Mouse (Mus musculus) stomach, embryonic 14.5 days (tissue): ENCODE data around the gene Gnptg. TPM values are rescaled to one million over a fixed set of nuclear protein-coding genes. Genes with fewer than 3 reads are reported as not detected.

Experiments used
- ATAC-seq: fragments of 200-750 bp; cut with Nextera tagmentation; 2 replicates; pipeline ENCODE4 v1.8.0; 2017; ENCODE audit warnings: low read depth, moderate TSS enrichment; ENCODE audit not compliant: insufficient number of reproducible peaks, insufficient read depth, low FRiP score
- H3K27ac ChIP-seq: fragments of 300-500 bp; sonication (generic); 2 replicates; pipeline ENCODE4 v1.5.1; 2014; ENCODE audit warnings: mild to moderate bottlenecking, low read length, moderate library complexity, mixed read lengths
- H3K27me3 ChIP-seq: fragments of 300-500 bp; sonication (generic); 2 replicates; pipeline ENCODE4 v1.6.1; 2014; ENCODE audit warnings: low read length, control low read depth, mixed read lengths; ENCODE audit not compliant: control insufficient read depth, insufficient read depth
- H3K36me3 ChIP-seq: fragments of 300-500 bp; sonication (generic); 2 replicates; pipeline ENCODE4 v1.6.1; 2014; ENCODE audit warnings: mild to moderate bottlenecking, control low read depth, low read length, moderate library complexity, mixed read lengths; ENCODE audit not compliant: control insufficient read depth, insufficient read depth
- H3K4me1 ChIP-seq: fragments of 300-500 bp; sonication (generic); 2 replicates; pipeline ENCODE4 v1.6.1; 2014; ENCODE audit warnings: low read length, control low read depth, mixed read lengths; ENCODE audit not compliant: control insufficient read depth, insufficient read depth
- H3K4me2 ChIP-seq: fragments of 300-500 bp; sonication (generic); replicated peaks from 2 replicates; pipeline ENCODE4 v1.6.1; 2014; ENCODE audit warnings: low read depth, low read length, control low read depth
- H3K4me3 ChIP-seq: fragments of 300-500 bp; sonication (generic); 2 replicates; pipeline ENCODE4 v1.5.1; 2014; ENCODE audit warnings: low read depth, low read length, control low read depth
- H3K9ac ChIP-seq: fragments of 300-500 bp; sonication (generic); replicated peaks from 2 replicates; pipeline ENCODE4 v1.6.1; 2014; ENCODE audit warnings: low read depth, mild to moderate bottlenecking, control low read depth, low read length, moderate library complexity, mixed read lengths
- H3K9me3 ChIP-seq: fragments of 300-500 bp; sonication (generic); 2 replicates; pipeline ENCODE4 v1.6.1; 2016; ENCODE audit warnings: low read depth, low read length, control low read depth; ENCODE audit not compliant: control insufficient read depth
- WGBS: fragments of 180-500 bp; shearing (Covaris S2); extraction: QIAGEN DNeasy Blood & Tissue Kit; methylation state at CpG from one replicate; pipeline ENCODE4 v1.1.7; 2014; 5-methylcytosine and 5-hydroxymethylcytosine counted together
- polyA plus RNA-seq: library from polyadenylated mRNA; unstranded; fragments of >200 nt; fragmentation: Nextera tagmentation; extraction: Ambion mirVana; gene quantifications from 2 replicates; pipeline ENCODE4 v1.2.1, GENCODE M21; 2014

Gnptg gene
- 44.3 and 44.4 TPM in 2 replicates for polyA plus RNA-seq

GRCm38 (mm10) chr17:25239695-25240636, at the start of gene Gnptg, which contains the start of gene Tsr3:
Gnptg (minus strand) TSS chr17:25240124.
Tsr3 (plus strand) TSS chr17:25240170.
- Histone ChIP-seq H3K4me3 (peak within 1 kb of the TSS; percentile 91), H3K27me3 (no peaks in the 10 kb centered on the region), H3K27ac (peak within 1 kb of the TSS; percentile 82; the same call in 1 of the 2 replicates), H3K4me2 (peak within 1 kb of the TSS; percentile 73), H3K9me3 (no peaks in the 10 kb centered on the region), H3K36me3 (peaks cover 25% of the 10 kb centered on the region), H3K9ac (peak within 1 kb of the TSS; percentile 94), H3K4me1 (0 out of 2 replicates have a peak, but pooled peaks cover 14% of the 10 kb centered on the region)
- WGBS, result under 1% methylated on average over 80 of the region's 80 CpGs
- ATAC-seq, result peak; percentile 80

DNA sequence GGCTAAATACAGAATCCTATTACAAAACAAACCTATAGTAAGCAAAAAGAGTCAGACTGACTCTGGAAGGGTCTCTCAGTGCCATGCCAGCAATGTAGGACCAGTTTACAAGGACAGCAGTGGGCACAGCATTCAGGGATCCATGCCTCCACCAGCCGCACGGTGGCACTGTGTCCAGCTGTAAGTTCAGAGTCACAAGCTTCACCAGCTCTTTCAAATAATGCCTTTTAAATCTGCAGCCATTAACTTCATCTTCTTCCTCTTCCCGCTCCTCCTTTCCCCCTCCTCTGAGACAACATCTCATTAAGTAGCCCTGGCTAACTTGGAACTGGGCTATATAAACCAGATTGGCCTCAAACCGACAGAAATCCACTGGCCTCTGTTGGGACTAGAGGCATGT, 48.9 kb upstream of the Gnptg start:
- WGBS, result 16% methylated on average over 4 of the region's 4 CpGs
- H3K4me1 ChIP-seq, result no peaks in the 10 kb centered on the region
- no peak overlapping the region for H3K9ac ChIP-seq
- no peaks in the 10 kb centered on the region for H3K36me3 ChIP-seq
- no peak overlapping the region for H3K4me2 ChIP-seq
- H3K4me3 ChIP-seq, result no peak overlapping the region
- no peaks in the 10 kb centered on the region for H3K9me3 ChIP-seq
- no peak for ATAC-seq
- no peaks in the 10 kb centered on the region for H3K27me3 ChIP-seq
- H3K27ac ChIP-seq, result no peak overlapping the region

DNA sequence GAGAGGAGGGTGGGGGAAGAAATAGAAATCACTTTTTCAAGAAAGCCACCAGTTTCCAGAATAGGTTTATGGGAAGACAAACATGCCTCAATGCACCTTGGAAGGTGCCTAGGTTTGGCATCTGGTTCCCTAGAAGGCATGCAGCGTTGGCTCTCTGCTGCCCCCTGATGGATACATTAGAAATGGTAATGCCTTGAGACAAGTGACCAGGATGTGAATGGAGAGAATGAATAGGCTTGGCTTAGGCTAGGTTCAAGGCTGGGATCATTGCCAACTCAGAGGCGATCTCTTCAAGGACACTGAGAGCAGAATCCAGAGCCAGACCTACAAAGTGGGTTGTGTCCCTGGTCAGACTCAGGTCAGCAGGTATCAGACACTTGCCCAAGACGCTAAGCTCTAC, 45.1 kb upstream of the Gnptg start:
- 17% methylated on average over 3 of the region's 3 CpGs for WGBS
- Histone ChIP-seq H3K36me3 (no peaks in the 10 kb centered on the region), H3K27ac (no peak overlapping the region), H3K4me2 (no peak overlapping the region), H3K9me3 (no peaks in the 10 kb centered on the region), H3K4me3 (no peak overlapping the region), H3K9ac (no peak overlapping the region), H3K4me1 (no peaks in the 10 kb centered on the region), H3K27me3 (no peaks in the 10 kb centered on the region)
- ATAC-seq, result no peak

DNA sequence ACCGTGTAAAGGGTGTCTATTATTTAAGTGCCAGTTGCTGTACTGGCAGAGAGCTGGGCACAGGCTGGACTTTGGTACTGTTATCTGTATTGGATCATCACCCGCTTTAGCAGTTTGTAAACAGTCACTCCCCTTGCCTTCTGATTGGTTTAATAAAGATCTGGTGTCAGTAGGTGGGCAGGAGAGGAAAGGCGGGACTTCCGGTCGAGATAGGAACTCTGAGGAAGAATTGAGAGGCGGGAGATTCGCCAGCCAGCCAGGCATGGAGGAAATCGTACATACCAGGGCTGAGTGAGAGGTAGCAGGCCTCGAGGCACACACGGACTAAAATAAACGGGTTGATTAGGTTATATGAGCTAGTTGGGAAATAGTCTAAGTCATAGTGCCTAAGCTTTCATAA, 42.2 kb upstream of the Gnptg start:
- H3K4me3 ChIP-seq, result no peak overlapping the region
- no peaks in the 10 kb centered on the region for H3K4me1 ChIP-seq
- H3K4me2 ChIP-seq, result no peak overlapping the region
- no peak overlapping the region for H3K9ac ChIP-seq
- no peaks in the 10 kb centered on the region for H3K36me3 ChIP-seq
- no peak for ATAC-seq
- WGBS, result 28% methylated on average over 11 of the region's 11 CpGs
- H3K9me3 ChIP-seq, result no peaks in the 10 kb centered on the region
- H3K27me3 ChIP-seq, result no peaks in the 10 kb centered on the region
- no peak overlapping the region for H3K27ac ChIP-seq

DNA sequence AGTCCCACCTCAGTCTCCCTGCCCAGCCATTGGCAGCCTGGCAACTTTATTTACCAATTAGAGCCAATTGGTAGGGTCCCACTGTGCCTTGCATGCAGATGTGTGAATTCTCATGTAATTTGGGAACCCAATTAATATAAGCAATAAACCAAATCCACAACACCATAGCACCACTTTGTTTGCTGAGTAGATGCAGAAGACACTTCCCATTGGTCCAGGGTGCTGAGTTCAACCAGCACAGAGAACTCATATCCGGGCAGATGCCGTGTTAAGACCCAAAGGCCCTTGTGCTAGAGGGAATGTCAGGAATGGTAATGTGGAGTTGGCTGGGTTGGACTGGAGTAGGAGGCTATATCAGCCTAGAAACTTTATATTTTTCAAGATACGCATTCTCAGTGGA, 35.9 kb upstream of the Gnptg start:
- H3K4me3 ChIP-seq, result no peak overlapping the region
- no peaks in the 10 kb centered on the region for H3K9me3 ChIP-seq
- H3K9ac ChIP-seq, result no peak overlapping the region
- H3K36me3 ChIP-seq, result no peaks in the 10 kb centered on the region
- H3K27me3 ChIP-seq, result no peaks in the 10 kb centered on the region
- 92% methylated on average over 3 of the region's 3 CpGs for WGBS
- peaks cover 14% of the 10 kb centered on the region; the same call in 1 of the 2 replicates for H3K4me1 ChIP-seq
- no peak overlapping the region for H3K27ac ChIP-seq
- no peak for ATAC-seq
- H3K4me2 ChIP-seq, result no peak overlapping the region

DNA sequence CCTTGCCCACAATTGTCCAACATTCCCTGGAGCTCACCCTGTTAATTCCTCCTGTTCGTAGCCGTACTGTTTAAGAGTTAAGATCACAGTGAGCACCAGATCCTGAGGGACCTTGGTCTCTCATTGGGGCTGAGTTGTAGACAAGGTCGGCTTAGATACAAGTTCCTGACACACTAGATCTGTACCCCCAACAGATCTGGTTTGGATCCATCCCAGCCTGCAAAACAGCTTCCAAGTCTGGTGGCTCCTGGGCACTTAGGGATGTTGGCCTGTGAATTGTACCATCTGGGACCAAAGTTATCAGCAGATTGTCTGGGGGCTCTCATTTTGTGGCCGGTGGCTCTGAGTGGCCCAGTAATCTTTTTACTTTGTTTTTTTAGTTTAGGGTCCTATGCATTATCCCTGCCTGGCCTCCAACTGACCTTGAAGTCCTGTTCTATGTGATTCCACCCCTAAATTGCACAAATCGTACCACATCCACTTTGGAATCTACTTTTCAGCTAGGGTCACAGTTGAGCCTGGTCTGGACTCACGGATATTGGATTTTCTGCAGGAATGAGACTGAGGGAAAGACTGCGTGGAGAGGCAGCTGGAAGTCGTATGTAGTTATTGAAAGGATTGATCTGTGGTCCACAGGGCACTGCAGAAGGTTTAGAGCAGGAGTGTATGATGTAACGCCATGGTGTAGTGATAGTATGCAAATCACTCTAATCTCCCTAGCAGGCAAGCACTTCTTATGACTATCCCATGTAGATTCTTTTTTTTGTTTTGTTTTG, 34.8 kb upstream of the Gnptg start, which contains the start of gene Ube2i:
TSS of gene Ube2i (minus strand) at position 52 of the 776 bp plus-strand sequence.
- Histone ChIP-seq H3K27ac (peak within 1 kb of the TSS; percentile 97), H3K27me3 (no peaks in the 10 kb centered on the region), H3K4me3 (peak within 1 kb of the TSS; percentile 98), H3K4me1 (peaks cover 20% of the 10 kb centered on the region), H3K4me2 (peak within 1 kb of the TSS; percentile 17; the same call in 1 of the 2 replicates), H3K9ac (peak within 1 kb of the TSS; percentile 100), H3K36me3 (peaks cover 4% of the 10 kb centered on the region; the same call in 1 of the 2 replicates), H3K9me3 (no peaks in the 10 kb centered on the region)
- 79% methylated on average over 9 of the region's 9 CpGs for WGBS
- ATAC-seq, result no peak

DNA sequence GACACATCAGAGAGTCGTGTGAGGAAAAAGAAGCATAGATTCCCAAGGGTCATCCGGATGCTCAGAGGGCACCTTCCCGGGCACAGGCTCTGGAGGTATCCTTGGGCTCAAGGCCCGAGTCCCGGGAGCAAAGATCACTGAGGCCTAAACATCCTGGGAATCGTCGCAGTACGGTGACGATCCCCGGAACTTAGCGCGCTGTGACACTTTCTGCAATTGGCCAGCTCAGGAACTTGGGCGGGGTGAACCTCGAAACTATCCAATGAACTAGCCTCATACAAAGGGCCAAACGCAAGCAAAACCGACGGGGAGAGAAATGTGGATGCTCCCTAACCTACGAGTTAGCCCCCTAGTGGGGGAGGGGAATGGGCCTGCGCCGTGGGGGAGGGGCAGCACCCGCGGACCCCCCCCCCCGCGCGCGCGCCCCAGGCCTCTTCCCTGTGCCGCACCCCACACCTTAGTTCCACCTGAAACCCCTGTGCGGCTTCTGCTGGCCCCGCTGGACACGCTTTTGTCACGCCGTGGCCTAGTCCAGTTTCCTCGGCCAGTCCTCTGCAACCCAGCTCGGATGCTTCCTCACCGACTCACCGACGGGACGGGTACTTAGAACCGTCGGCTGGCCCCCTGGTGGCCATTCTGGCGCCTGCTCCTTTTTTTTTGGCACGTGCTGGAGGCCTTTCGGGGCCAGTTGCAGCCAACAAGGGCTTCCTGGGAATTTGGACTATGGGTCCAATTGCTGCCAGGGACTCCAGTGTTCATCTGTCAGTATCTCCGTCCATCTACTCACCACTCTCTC, 34.0 kb upstream of the Gnptg start:
- Histone ChIP-seq H3K4me3 (peak overlapping the region; percentile 98), H3K4me2 (peak overlapping the region; percentile 17; the same call in 1 of the 2 replicates)
- WGBS, result 1% methylated on average over 39 of the region's 45 CpGs

More for the DNA sequence above, 34.0 kb upstream of the Gnptg start:
- Histone ChIP-seq H3K27ac (peak overlapping the region; percentile 97), H3K9me3 (no peaks in the 10 kb centered on the region), H3K9ac (peak overlapping the region; percentile 100), H3K4me1 (peaks cover 20% of the 10 kb centered on the region), H3K36me3 (peaks cover 12% of the 10 kb centered on the region), H3K27me3 (no peaks in the 10 kb centered on the region)
- peak; percentile 89 for ATAC-seq
